In genomic region chr9:118900677-118901076, GRCm38 (mm10) we compare ENCODE assay signal across 19 mouse cellular contexts. TPM values are rescaled to one million over a fixed set of nuclear protein-coding genes. Genes with fewer than 3 reads are reported as not detected.
DNase-seq lines count a peak whose midpoint lies in the region; ATAC-seq lines count a peak whose summit lies in the region.
"Had no signal": no experiment of that assay in that cellular context is flagged by ENCODE, and none has a peak within 500 bp of the region (broad histone marks: within the 10 kb centered on the region; RNA-seq: fewer than 3 reads in every experiment).

No protein-coding gene starts in this region.

- no peak for DNase-seq in frontal cortex, postnatal 36 days (ENCODE audit: low spot score in 2 of 2)
- peak; percentile 48 for DNase-seq in brain, adult 2 months (ENCODE audit: low read depth, low spot score)
- no peak for DNase-seq in thymus, postnatal 0 days (ENCODE audit: low spot score)
- DNase-seq: adrenal gland, adult 2 months; adrenal gland, adult 8-10 months; adrenal gland, postnatal 10 days; adrenal gland, postnatal 14 days; adrenal gland, postnatal 25 days; adrenal gland, postnatal 36 days; B cell, adult 2 months; cerebellum, adult 11 months; cerebellum, adult 11-12 months; cerebellum, adult 18-20 months; cerebellum, adult 2 months had no signal

- peak; percentile 57; the same call in 1 of the 2 replicates for ATAC-seq in frontal cortex, adult (ENCODE audit: low TSS enrichment)
- ATAC-seq: activated CD4-positive, CD25-positive, alpha-beta regulatory T cell, adult 4 months; CD4-positive, CD25-positive, alpha-beta regulatory T cell, adult 4 months; Patski had no signal

RNA-seq across cellular contexts. Expression of gene Ctdspl, which starts 25.6 kb away (rescaled TPM):
- 3.3 and 4.2 TPM in 2 replicates for polyA plus RNA-seq in thymus, postnatal 0 days (2015; fragmentation: Nextera tagmentation; extraction: Ambion mirVana)
- polyA plus RNA-seq: G1E had no signal
